Mouse (Mus musculus) thymus, postnatal 14 days (tissue): Measurements from ENCODE around the gene Cdh1.

Source experiments
- DNase-seq: peaks from one replicate; pipeline ENCODE4 v3.0.0; 2021

Gene Cdh1

DNA sequence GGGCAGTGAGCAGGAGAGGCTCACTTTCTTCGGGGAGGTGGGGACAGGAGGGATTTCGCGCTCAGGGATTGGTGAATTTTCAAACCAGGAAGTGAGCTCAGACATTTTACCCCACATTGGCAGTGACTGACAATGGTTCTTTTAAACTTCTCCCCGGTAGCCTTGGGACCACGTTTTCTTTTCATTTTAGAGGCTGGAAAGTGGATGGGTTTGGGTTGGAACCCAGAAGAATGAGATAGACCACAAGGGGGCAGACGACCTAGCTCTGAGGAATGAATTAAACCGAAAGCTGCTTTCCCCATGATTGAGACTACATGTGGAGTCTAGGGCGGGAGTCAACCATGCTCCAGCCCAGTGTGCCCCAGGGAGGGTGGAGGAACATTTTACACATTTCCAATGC is 71.7 kb downstream of the Cdh1 start:
- DNase-seq, result peak; percentile 15

DNA sequence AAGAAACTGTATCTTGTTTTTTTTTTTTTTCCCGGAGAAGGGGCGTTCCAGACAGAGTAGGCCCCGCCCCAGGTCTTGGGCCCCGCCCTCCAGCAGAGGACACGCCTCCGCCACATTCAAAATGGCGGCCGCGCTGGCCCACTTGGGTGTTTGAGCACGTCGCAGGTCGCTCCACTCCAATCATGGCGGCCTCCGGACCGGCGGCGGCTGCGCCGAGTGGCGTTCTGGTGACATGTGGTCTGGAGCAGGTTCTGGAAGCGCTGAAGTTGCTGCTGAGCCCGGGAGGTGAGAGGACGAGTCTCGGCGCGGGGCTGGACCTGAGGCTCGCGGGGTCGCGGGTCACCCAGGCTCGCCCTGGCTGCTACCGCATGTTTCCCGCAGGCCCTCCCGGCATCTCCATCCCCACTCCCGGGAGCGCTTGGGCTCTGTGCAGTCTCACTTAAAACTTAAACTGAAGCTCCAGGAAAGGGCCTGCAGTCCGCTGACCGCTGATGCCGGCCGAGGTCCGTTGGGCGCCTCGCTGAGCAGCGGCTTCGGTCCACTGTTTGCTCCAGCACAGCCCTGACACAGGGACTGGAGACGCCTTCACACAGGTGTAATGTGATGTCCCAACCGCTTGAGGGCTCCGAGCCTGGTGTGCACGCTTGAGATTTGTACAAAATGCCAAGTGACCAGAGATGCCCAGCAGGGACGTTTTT is 80.0 kb downstream of the Cdh1 start, which contains the start of gene Tango6:
Tango6 (plus strand) TSS at position 98 of the 698 bp plus-strand sequence.
- DNase-seq, result peak; percentile 92

DNA sequence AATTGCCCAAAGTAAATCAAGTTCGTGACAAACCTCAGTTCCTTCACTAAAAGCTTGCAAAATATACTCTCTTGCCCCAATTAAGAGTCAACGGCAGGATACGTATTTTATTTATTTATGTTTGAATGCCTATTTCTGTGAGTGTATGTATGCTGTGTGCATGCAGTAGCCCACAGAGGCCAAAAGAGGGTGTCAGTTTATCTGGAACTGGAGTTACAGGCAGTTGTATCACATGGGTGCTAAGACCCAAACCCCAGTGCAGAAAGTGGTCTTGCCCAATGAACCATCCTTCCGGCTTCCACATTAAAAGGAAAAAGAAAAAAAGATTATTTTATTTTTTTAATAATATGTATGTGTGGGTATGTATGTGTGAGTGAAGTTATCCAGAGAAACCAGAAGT is 81.2 kb downstream of the Cdh1 start:
- DNase-seq, result no peak

DNA sequence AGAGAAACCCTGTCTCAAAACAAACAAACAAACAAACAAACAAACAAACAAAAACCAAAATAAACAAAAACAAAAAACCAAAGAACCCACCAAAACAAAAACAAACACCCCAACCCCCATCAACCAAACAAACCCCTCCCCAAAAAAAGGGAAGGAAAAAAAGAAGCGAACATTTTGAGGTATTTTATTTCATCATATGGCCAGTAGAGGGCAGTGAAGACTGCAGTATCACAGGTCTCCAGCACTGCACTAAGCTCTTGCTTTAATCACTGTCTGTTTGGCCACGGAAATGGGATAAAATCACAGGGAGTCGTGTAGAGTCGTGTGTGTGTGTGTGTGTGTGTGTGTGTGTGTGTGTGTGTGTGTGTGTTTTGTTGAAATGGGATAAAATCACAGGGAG is 84.3 kb downstream of the Cdh1 start:
- peak; percentile 13 for DNase-seq

DNA sequence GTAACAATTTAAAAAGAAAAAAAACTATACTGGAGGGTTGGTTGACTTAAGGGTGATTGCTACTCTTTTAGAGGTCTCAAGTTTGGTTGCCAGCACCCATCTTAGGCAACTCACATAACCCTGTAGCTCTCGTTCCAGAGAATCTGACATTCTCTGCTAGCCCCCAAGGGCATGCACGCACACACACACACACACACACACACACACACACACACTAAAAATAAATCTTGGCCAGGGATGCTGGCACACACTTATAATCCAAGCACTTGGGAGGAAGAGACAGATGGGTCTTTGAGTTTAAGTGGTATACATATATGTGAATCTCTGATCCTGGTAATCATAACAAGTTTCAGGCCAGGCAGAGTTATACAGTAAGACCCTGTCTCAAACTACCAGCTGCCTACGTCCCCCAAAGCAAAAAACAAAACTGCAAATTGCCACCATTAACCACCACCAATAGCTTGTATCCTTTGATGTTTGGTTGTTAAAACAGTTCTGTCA is 94.6 kb downstream of the Cdh1 start:
- DNase-seq, result no peak

DNA sequence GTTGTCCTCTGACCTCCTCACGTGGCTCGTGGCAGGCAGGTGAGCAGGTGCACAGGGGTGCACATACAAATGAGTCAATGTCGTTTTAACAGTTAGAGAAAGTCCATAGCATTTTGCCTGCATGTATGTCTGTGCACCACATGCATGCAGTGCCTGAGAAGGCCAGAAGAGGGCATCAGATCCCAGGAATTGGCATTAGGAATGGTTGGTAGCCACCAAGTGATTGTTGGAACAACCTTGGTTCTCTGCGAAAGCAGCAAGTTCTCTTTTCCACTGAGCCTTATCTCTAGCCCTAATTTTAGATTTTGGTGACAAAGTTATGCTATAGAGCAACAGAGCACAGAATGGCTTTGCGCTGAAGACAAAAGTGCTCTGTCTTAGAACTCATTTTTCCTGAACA is 96.4 kb downstream of the Cdh1 start:
- DNase-seq, result peak; percentile 66

DNA sequence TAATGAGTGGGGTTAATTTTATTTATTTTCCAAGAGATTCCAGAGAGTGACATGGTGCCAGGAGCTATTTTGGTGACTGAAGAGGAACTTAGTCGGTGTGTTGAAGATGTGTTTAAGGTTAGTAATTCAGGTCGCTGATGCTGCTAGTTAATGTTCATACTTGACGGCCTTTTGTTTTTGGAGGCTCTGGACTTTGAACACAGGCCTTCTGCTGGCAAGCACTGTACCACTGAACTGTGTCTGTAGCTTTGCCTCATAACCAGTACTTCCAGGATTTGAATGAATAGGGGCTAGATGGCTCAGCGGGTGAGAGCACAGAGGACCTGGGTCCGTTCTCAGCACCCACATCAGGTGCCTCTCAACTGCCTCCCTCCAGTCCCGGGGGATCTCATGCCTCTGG is 97.0 kb downstream of the Cdh1 start:
- DNase-seq, result no peak

DNA sequence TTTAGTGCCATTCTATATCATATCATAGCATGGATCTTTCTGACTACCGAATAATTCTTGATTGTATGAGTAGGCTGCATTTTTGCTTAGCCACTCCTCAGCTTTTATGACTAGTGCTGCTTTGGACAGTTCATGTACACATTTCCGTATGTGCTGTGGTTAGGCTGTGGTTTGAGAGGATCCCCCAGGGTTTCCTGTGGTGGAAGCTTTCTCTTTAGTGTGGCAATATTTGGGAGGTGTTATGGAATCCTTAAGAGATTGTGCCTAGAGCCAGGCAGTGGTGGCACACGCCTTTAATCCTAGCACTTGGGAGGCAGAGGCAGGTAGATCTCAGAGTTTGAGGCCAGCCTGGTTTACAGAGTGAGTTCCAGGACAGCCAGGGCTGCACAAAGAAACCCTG is 98.2 kb downstream of the Cdh1 start:
- DNase-seq, result no peak

DNA sequence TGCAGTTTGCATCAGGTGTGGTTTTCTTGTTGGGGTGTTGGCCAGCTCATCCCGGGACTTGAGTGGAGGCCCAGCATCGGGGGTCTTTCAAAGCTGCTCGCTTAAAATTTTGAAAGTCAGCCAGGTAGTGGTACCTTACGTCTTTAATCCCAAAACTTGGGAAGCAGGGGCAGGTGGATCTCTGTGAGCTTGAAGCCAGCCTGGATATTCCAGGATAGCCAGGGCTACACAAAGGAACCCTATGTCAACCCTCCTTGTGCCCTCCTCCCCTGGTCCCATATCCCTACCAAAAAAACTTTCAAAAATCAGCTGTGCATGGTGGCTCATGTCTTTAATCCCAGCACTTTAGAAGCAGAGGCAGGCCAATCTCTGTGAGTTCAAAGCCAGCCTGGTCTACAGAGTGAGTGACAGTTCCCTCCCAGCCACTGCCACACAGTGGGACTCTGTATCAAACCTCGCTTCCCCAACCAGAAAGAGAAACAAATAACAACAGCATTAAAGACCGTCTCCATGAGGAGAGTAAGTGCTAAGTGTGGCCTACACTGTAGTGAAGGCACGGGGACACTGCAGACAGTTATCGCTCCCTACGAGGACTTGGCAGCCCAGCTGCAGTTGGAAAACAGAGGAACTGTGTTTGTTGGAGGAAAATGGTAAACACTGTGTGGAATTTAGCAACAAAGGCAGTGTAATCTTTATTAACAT is 101.2 kb downstream of the Cdh1 start:
- no peak for DNase-seq

DNA sequence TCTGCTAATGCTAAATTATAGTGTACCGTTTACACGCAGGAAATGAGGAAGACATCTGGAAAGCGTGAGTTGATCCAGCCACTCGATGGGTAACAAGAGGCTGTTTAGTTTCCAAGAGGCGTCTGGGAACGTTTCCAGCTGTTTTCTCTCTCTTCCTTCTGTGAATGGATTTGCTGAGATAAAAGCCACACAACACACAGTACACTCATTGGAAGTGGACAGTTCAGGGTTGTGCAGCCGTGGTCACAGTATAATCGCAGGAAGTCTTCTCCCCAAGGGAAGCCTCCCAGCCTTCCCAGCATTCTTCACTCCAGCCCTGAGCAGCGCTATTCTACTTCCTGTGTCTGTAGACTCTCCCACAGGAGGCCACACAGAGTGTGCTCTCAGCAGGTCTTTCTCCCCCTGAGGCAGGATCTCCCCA is 101.8 kb downstream of the Cdh1 start:
- DNase-seq, result no peak

DNA sequence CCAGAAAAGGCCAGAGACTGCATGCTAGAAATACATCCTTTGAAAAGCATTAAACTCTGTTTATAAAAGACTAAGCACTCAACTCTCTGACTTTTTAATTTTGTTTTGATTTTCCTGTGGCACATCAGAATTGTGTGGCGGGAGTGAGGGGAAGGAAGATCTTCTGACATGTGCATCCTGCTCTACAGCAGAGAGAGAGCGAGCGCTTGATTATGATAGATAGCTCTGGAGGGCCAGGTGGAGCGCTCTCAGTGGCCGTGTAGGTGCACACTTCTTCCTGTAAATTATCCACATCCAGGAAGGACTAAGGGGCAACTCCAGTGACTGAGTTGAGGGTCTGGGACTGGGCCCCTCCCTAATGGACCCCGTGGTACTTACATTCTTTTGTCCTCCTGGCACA is 103.0 kb downstream of the Cdh1 start:
- no peak for DNase-seq

DNA sequence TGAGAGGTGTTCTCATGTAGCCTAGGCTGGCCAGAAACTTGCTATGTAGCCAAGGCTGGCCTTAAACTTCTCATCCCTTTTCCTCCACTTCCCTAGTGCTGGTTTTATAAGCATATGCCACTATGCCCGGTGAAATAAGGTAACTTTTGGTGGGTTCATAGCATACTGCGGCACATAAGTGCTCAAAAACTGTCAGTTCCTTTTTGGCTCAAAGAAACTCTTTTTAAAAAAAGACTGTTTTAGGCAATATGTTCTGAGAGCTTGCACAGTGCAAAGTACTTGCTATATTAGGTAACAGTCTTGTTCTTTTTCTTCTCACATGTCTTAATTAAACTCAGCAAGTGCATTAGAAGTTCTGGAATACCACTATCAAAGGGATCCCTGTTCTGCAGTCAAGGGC is 106.9 kb downstream of the Cdh1 start:
- no peak for DNase-seq

DNA sequence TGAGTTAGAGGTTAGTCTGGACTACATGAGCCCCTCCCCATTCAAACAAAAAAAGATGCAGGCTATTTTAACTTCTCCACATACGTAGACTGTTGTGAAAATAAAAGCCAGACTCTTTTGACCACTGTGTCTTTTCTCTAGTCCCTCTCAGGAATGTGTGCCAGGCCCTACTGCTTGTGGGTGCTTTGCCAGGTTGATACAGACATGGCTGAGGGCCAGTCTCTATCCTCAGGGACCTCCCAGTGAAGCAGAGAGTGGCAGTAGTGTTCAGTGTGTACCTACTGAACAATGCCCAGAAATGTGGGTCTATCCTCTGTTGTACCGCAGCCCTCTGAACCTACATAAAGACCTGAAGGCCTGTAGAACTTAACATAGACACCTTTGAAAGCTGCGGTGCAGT is 109.3 kb downstream of the Cdh1 start:
- DNase-seq, result no peak

DNA sequence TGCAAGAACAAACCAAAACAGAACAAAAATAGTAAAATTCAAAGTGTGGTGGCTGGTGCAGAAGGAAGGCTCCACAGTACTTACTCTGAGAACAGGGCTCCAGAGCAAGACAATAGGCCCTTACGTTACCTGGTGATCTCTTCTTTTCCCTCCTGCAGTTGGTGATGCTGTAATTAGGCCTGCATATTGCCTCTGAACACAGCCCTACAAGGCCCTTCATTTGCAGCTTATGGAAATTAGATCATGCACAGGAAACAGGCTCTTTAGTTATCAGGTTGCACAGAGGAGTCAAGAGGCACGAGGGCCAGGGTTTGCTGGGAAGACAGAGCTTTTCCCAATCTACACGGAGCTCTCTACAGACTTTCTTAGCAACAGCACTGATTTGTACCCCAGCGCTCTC is 111.1 kb downstream of the Cdh1 start:
- DNase-seq, result no peak

DNA sequence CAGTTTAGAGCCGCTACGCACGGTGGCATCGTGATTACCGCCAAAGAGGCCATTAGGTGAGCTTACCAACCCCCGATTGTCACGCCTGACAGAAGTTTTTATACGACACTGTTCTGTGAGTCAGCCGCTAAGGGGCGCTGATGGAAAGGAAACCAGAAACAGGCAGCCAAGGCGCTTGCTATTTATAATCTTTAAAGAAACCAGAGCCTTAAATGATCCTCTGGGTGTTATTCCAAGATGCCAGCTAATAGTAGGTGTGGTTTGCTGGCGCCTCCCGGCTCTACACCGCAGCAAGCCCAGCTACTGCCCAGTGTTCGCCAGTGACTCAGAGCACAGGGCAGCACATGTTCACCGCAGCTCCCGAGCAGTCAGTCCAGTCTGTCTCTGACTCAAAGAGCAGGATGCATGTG is 114.9 kb downstream of the Cdh1 start:
- peak; percentile 71 for DNase-seq
